Mouse (Mus musculus) ES-E14 (cell line): ENCODE data around the gene Plpp3.

Experiments used
- ZC3H11A ChIP-seq: IDR thresholded peaks from 2 replicates; pipeline ENCODE4 v1.6.1; 2012; ENCODE audit warnings: low read depth, mild to moderate bottlenecking, inconsistent platforms, low read length, borderline replicate concordance
- ZNF384 ChIP-seq: IDR thresholded peaks from 2 replicates; pipeline ENCODE4 v1.6.1; 2012; ENCODE audit warnings: low read depth, low read length, inconsistent platforms

GRCm38 (mm10) chr4:105151911-105152690 lies 5.0 kb upstream of the Plpp3 start:
- TF ChIP-seq ZC3H11A (peak; percentile 100), ZNF384 (no peak)
